Mouse (Mus musculus): Measurements from ENCODE around the gene Slc11a2.

DNA sequence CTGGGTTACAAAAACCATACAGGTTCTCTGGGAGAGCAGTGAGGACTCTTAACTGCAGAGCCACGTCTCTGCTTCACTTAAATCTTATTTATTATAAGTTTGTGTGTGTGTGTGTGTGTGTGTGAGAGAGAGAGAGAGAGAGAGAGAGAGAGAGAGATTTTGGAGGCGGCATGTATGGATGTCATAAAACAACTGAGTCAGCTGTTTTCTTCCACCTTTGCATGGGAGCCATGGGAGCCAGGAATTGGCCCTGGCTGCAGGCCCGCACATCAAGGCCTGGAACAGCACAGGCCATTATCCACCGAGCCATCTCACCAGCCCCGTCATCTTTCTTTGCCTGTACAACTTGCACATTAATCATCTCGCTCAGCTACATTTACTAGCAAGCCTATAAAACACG is 57.8 kb downstream of the Slc11a2 start:
- TF ChIP-seq CTCF (IDR thresholded peaks at IDR 0.05; ENCODE audit: low read depth) (no peak), EP300 (IDR thresholded peaks at IDR 0.05; ENCODE audit: low read depth) (no peak)

All from liver, postnatal 0 days (tissue).